Mouse (Mus musculus) bone marrow macrophage, adult 2 months (primary cell): Measurements from ENCODE around the gene Slc22a18.

ENCODE experiments used
- CTCF ChIP-seq: IDR thresholded peaks from 2 replicates; pipeline ENCODE4 v1.5.1; 2012; ENCODE audit warnings: low read depth, mild to moderate bottlenecking, low read length, moderate library complexity
- POLR2A ChIP-seq: IDR thresholded peaks from 2 replicates; pipeline ENCODE4 v1.6.1; 2012; ENCODE audit warnings: mild to moderate bottlenecking, low read depth, low read length, borderline replicate concordance

GRCm38 (mm10) chr7:143514416-143514768 lies 40.9 kb downstream of the Slc22a18 start:
- TF ChIP-seq CTCF (no peak), POLR2A (no peak)
